Mouse (Mus musculus) gonadal fat pad, adult 2 months (tissue): ENCODE measurements around the gene Chaf1a. TPM values are rescaled to one million over a fixed set of nuclear protein-coding genes. Genes with fewer than 3 reads are reported as not detected.
A peak's percentile ranks its signal among the peaks of the same experiment; 100 is the strongest.
"Not testable (repeated sequence)": the region's sequence is repeated elsewhere in the genome, so short reads cannot be mapped to it uniquely, and the experiment has no call there.

Experiments
- DNase-seq: peaks from one replicate; pipeline ENCODE4 v3.0.0-alpha.2; 2012; ENCODE audit warnings: low read depth
- polyA plus RNA-seq: library from polyadenylated mRNA; depleted of rRNA; stranded (reverse); fragments of >200 nt; gene quantifications from 2 replicates; pipeline ENCODE4 v1.2.3, GENCODE M21; 2012

Chaf1a gene
- polyA plus RNA-seq, 1 experiment = 2.9 TPM

DNA sequence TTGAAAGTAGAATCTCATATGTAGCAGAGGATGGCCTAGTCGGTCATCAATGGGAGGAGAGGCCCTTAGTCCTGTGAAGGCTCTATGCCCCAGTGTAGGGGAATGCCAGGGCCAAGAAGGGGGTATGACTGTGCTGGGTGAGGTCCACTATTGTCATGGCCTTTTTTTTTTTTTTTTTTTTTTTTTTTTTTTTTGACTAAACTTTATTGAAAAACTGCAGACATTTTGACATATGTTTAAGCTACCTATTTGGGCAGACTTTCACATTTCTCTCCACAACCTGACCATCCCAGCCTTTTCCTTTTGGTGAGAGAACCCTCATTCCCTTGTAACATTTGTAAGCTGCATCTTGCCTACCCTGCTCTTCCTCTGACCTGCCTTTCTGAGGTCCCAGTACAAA, 52.1 kb downstream of the Chaf1a start:
- no peak for DNase-seq

DNA sequence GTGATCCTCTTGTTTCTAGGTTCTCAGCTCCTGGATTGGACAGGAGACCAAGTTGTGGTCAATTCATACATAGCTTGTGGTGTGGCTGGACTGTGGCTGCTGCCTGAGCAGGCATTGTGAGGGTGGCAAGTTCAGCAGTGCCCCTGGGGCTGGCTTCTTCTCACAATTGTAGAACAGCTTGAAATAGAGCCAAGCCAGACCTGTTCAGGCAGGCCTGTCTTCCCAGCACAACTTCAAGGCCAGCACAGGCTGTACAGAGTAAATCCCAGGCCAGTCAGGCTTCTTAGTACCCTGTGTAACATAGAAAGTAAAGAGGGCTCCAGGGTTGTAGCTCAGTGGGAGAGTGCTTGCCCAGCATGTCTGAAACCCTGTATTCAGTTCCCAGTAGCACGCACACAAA, 52.6 kb downstream of the Chaf1a start:
- DNase-seq = peak; percentile 96

DNA sequence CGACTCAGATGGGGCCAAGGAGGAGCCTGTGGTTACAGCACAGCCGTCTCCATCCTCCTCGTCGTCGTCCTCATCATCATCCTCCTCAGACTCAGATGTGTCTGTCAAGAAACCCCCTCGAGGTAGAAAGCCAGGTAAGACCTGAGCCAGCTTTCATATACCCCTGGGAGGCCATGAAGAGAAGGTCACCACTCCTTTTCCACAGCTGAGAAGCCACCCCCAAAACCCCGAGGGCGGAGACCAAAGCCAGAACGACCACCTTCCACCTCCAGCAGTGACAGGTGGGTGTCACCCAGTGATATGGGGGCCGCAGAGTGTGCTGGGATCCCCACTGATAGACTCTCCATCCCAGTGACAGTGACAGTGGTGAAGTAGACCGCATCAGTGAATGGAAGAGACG, 56.6 kb downstream of the Chaf1a start:
- DNase-seq = no peak

DNA sequence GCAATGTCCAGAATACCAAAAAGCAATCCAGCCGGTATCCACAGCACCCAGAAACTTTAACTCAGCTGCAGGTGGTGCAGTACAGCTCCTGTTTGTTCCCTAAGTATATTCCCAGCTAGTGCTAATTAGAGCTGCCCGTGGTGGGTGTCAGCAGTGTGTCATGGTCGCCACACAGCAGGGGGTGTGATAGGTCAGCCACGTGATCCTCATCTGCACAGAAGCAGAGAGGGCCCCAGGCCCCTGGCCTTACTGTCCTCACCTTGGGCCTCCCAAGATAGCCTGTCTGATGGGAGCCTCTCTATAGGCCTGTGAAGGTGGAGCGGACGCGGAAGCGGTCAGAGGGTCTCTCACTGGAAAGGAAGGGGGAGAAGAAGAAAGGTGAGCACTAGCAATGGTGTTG, 57.9 kb downstream of the Chaf1a start:
- no peak for DNase-seq

DNA sequence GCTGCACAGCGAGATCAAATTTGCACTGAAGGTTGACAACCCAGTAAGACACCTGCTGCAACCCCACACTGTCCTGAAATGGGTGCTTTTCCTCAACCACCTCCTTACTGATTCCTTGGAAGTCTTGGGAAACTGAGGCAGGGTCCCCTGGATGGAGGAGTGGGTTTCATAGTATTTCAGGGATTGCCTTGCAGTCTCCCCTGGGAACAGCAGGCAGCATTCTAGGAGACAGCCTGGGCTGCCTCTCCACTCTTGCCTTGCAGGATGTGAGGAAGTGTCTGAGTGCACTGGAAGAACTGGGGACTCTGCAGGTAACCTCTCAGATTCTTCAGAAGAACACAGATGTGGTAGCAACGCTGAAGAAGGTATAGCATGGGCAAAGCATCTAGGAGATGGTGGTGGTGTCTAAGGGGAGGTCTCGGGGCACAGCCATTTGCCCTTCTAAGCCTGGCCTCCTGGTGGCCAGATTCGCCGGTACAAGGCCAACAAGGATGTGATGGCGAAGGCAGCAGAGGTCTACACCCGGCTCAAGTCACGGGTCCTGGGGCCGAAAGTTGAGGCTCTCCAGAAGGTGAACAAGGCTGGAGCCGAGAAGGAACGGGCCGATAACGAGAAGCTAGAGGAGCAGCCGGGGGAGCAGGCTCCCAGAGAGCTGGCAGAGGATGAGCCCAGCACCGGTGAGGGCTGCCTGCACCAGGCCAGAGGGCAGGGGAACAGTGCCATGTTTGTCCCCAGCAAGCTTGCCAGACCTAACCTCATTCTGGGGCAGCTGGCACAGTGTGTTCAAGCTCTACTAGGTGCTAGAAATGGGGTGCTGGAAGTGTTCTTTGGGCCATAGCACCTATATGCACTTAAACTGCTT, 58.7 kb downstream of the Chaf1a start:
- DNase-seq = no peak

DNA sequence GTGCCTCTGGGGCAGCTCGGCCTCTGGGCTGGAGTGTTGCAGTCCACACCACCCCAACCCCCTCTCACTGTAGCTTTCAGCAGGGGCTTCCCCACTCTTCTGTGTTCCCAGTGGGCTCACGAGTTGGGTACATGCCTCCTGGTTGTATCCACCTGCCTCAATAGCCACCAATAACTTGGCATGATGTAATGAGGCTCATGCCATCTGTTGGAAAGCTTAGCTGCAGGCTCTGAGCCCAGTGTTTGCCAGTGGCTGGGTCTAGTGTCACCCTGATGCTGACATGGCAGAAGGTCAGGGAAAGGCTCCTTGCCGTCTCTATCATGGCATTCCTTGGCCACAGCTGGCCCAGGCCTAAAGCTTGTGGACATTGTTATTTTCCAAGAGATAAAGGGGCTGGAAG, 60.6 kb downstream of the Chaf1a start:
- DNase-seq = no peak

DNA sequence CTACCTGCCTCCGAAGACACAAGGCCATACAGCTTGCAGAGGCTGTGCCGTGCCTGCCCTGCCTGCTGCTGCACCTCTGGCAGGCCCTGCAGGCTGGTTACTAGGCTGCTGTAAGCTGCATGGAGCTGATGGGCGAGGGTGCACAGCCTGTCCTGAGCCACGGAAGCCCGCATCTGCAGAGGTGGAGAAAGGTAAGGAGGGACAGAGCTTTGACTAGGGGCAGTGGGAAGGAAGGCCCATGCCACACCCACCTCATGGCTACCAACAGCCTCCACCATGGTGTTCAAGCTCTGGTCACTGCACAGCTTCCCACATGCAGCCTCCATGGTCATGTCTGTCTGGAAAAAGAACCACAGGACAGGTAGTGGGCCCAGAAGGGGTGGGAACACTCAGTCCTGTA, 61.9 kb downstream of the Chaf1a start:
- no peak for DNase-seq

DNA sequence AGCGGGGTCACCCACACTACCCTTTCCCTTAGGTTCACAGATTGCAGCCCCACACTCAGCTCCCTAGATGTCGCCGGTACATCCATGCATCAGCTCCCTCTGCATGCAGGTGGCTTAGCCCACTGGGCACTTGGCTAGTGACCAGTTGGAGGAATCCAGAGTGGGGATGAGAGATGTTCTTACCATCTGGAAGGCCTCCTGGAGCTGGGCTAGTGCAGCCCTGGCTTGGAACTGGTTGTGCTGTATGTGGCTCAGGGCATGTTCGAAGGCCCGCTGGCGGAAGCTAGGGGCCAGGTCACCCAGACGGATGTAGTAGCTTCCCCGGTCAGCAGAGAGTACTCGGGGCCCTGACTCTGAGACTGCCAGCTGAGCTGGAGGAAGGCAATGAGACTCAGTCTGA, 62.7 kb downstream of the Chaf1a start:
- no peak for DNase-seq

DNA sequence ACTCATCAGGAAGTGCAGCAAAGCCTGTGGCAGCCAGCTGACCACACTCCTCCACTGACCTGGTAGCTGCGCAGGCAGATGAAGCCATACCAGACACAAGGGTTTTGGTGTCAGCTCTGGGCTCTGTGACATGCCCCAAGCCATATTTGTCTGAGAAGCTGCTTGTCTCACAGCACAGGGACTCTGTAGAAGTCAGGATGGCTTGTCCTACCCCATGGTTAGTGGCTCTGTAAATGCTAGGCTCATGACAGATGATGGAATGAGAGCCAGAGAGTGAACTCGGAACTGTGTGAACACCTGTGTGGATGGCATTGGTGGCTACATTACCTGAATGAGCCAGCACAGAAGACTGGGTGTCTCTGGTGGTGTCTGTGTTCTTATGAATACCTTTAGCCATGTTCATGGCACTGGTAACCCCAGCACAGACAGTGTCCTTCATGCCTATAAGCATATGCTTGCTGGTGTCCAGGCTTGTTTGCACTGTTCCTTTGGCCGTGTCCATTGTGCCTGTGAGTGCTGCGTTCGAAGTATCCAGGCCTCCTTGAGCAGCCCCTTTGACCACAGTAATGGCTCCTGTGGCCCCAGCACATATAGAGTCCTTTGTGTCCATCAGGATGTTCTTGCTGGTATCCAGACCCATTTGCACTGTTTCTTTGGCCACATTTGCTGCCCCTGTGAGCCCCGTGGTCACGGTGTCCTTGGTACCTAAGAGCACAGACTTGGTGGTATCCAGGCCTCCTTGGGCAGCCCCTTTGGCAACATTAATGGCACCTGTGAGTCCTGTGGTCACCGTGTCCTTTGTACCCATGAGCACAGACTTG, 63.4 kb downstream of the Chaf1a start:
- no peak for DNase-seq

DNA sequence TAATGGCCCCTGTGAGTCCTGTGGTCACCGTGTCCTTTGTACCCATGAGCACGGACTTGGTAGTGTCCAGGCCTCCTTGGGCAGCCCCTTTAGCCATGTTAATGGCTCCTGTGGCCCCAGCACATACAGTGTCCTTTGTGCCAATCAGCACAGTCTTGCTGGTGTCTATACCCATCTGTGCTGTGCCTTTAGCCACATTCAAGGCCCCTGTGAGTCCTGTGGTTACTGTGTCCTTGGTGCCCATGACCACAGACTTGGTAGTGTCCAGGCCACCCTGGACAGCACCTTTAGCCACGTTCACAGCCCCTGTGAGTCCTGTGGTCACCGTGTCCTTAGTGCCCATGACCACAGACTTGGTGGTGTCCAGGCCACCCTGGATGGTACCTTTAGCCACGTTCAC, 64.6 kb downstream of the Chaf1a start:
- not testable (repeated sequence) for DNase-seq

DNA sequence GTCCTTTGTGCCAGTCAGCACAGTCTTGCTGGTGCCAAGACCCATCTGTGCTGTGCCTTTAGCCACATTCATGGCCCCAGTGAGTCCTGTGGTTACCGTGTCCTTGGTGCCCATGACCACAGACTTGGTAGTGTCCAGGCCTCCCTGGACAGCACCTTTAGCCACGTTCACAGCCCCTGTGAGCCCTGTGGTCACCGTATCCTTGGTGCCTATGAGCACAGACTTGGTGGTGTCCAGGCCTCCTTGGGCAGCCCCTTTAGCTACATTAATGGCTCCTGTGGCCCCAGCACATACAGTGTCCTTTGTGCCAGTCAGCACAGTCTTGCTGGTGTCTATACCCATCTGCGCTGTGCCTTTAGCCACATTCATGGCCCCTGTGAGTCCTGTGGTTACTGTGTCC, 66.2 kb downstream of the Chaf1a start:
- not testable (repeated sequence) for DNase-seq

DNA sequence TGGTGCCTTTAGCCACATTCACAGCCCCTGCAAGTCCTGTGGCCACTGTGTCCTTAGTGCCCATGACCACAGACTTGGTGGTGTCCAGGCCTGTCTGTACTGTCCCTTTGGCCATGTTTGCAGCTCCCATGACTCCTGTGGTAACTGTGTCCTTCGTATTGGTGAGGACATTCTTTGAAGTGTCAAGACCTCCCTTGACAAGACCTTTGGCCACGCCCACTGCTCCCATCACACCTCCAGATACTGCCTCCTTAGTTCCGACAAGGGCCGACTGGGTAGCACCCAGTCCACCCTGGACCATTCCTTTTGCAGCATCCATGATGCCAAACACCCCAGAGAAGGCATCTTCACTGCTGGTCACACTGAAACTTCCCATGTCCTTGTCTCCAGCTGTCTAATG, 66.7 kb downstream of the Chaf1a start:
- no peak for DNase-seq

DNA sequence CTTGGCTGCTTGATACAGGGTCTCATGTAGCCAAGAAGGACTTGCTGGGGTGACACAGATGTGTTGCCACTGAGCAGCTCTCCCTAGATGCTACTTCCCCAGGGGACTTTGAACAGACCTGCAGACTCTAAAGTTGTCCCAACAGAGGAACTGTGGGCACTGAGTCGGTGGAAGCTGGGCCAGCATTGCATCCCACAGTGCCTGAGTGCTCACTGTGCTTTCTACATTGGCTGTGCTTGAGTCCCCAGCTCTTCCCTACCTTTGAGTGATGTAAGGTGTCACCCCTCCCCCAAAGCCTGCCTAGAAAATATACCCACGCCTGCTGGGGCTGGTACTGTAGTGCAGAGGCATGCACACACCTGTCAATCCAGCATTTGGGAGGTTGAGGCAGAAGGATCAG, 67.5 kb downstream of the Chaf1a start:
- no peak for DNase-seq

DNA sequence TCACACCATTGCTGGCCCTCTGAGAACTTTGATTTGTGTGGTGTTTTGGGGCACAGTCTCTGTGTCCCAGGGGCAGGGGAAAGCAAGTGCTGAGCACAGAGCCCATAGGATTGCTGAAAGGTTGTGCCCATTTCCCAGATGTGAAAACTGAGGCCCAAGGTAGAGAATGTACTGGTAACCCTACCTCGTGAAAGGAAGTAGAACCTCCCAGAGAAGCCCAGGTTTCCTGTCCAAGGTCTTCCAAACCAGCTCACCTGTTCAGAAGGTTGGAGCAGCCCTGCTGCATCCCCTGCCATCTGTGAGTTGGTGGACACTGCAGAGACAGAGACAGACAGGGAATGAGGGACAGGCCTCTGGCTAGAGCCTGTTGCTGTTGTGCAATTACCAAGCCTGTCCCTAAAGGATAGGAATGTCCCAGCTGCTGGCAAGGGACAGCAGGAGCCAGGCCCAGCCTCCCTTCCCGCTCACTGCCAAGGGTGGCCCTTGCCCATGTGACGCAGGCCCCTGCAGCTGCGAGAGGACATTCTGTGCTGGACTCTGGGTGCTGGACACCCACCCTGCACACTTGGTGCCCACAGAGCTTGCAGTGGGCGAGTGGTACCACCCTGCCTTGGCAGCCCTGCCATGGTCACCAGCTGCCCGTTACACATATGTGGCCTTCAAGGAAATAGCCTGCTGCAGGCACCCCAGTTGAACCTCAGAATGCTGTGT, 68.2 kb downstream of the Chaf1a start:
- no peak for DNase-seq

DNA sequence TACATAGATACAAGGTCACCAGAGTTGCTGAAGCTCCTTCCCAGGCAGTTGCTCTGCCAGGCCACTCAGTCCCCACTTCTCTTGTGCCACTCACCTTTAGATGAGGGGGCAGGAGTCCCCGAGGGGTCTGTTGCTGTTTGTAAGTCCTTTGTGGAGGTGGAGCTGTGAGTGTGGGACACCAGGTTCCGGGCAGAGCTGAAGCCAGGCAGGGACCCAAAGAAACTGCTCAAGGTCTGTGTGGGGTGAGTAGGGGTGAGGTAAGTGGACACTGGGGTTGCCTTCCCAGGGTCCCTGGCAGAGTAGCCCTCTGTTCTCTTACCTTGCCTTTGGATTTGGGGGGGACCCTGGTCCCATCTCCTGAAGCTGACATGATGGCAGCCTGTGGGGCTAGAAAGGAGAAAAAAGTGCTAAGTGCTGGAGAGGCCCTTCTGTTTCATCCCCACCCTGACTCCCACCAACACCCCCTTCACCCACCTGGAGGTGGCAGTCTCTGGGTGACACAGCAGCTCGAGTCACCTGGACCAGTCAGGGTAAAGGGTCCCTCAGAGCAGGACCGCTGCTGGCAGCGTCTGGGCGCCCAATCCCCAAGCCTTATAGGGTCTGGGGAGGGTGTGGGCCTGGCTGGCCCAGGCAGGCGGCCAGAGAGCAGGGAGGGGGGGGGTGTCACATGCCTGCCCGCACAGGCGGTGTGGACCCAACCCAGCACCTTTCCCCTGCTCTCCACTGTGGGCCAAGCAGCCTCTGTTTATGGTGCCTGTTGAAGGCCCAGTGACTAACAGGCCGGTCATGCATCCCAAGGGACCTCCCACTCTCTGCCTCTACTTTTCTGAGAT, 69.2 kb downstream of the Chaf1a start, which contains the start of gene Plin4:
Gene Plin4 (minus strand): TSS at position 585 of the 833 bp plus-strand sequence.
- no peak for DNase-seq

DNA sequence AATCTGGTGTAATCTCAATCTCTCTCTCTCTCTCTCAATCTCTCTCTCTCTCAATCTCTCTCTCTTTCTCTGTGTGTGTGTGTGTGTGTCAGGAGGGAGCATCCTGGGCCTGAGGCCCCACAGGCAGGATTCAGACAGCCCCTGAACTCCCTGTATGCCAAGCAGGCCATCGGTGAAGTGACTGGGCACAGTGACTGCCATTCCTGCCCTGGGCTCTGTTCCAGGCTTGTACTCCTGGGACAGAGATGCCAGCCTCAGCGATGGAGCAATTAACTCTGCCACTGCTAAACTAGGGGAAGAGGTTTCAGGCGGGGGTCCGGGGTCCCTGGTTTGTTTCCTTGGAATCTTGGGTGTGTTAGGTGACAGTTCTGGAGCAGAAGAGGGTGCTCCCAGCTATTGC, 70.3 kb downstream of the Chaf1a start:
- no peak for DNase-seq

DNA sequence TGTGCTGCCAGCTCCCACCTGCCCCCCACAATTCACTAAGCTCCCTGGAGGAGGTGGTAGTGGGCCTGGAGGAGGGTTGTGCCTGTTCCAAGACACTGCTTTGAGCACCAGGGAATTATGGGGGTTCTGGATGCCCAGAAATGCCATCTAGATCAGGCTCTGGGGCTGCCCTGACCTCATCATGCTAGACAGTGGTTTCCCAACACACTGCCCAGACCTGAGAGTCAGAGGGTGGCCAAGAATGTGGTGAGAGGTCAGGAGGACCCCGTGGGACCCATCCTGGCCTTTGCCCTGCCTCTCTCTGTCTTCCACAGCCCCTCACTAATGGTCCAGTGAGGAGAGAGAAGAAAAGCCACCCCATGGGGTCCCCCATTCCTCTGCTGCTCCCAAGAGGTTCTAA, 70.8 kb downstream of the Chaf1a start:
- DNase-seq = no peak

DNA sequence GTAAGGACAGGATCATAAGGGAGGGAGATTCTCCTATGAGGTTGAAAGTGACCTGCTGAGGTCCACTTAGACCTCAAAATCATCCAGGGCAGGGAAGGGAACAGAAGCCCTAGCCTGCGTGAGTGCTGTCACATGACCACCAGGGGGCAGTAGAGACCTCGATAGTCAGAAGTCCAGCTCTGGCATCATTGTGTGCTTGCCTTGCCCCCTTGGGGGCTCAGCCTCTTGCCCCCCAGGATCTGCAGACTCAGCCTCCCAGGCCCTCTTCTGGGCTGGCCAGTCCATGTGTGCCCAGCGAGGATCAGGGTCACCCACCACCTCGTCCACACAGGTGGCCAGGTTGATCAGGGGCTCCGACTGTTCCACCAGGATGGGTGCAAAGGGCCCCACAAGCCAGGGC, 71.6 kb downstream of the Chaf1a start:
- no peak for DNase-seq

DNA sequence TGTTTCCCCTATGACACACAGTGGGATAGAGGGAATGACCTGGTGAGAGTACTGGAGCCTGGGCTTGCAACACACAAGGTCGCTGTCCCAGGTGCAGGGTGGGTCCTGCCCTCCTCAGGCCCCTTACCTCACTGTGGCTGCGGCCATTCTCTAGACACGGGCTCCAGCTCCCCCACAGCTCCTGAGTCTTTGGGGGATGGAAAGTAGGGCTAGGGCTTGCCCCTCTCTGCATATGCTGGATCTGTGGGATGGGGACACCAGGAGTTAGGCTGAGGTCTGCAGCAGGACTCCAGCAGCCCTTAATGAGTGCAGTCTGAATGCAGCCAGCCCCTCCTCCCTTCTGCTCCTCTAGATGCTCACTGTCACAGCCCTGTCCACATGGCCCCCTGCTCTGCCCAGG, 72.5 kb downstream of the Chaf1a start:
- DNase-seq = no peak

DNA sequence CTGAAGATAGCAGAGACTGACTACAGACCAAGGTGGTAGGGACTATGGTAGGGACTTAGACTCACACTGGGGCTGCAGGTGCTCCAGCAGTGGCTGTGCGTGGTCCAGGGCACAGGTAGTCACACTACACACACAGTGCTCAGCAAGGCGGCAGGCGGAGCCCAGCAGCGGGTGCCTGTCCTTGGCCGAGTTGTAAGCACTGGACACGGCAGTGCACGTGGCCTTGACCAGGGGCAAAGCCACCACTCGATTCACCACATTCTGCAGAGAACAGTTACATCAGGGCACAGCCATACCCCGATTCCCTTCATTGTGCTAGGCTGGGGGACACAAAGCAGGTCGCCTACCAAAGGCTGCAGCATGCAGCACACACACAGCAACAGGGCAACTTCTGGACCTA, 76.0 kb downstream of the Chaf1a start:
- no peak for DNase-seq

DNA sequence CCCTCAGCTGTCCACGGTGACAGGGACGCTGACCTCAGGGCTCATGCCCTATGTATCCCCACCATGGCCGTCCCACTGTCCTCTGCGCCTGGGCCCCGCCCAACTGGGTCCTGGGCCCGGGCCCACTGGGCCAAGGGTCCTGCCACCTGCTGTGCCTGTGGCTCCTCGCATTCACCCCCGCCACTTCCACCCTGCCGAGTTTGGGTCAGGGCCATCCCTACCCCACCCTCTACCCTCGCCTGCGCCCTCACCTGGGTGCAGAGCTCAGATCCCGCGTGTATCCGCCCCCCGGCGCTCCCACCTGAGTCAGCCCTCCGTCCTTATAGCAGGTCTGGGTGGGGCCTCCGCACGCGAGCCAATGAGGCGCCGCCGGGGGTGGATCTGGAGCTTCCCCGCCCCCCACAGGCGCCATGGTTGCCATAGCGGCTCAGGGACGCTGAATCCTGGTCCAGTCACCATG, 77.0 kb downstream of the Chaf1a start, which contains the start of gene Plin5:
Gene Plin5 (minus strand): TSS at position 346 of the 460 bp plus-strand sequence.
- DNase-seq = no peak
